In genomic region chr3:96477558-96477957, GRCm38 (mm10) we compare ENCODE assay signal across 24 mouse cellular contexts. TPM values are rescaled to one million over a fixed set of nuclear protein-coding genes. Genes with fewer than 3 reads are reported as not detected.
"Had no signal": no experiment of that assay in that cellular context is flagged by ENCODE, and none has a peak within 500 bp of the region (broad histone marks: within the 10 kb centered on the region; RNA-seq: fewer than 3 reads in every experiment).

No protein-coding gene starts in this region.

- DNase-seq: liver, embryonic 13.5 days; liver, postnatal 0 days; lung, adult 2 months; lung, postnatal 14 days; lung, postnatal 36 days; midbrain, embryonic 14.5 days; retina, postnatal 1 day; right cerebral cortex, adult 18-20 months; right cerebral cortex, postnatal 25 days; thymus, adult 18-20 months; thymus, postnatal 14 days; thymus, postnatal 36 days had no signal

- H3K36me3 ChIP-seq: liver, embryonic 13.5 days; liver, embryonic 15.5 days; lung, embryonic 15.5 days; midbrain, embryonic 12.5 days; neural tube, embryonic 13.5 days; neural tube, embryonic 15.5 days had no signal

- H3K9ac ChIP-seq: liver, embryonic 13.5 days; liver, embryonic 15.5 days; liver, postnatal 0 days; lung, embryonic 15.5 days; midbrain, embryonic 12.5 days; neural tube, embryonic 13.5 days; neural tube, embryonic 15.5 days had no signal

- ATAC-seq: liver, postnatal 0 days; lung, postnatal 0 days; midbrain, embryonic 16.5 days had no signal

- H3K9me3 ChIP-seq: liver, embryonic 13.5 days; liver, embryonic 15.5 days; lung, embryonic 15.5 days; midbrain, embryonic 12.5 days; neural tube, embryonic 13.5 days; neural tube, embryonic 15.5 days had no signal

- H3K27ac ChIP-seq: liver, embryonic 13.5 days; liver, embryonic 15.5 days; lung, embryonic 15.5 days; macrophage; midbrain, embryonic 12.5 days; neural tube, embryonic 13.5 days; neural tube, embryonic 15.5 days had no signal

- H3K4me2 ChIP-seq: liver, embryonic 13.5 days; liver, embryonic 15.5 days; lung, embryonic 15.5 days; midbrain, embryonic 12.5 days; neural tube, embryonic 13.5 days; neural tube, embryonic 15.5 days had no signal

- H3K4me3 ChIP-seq: liver, embryonic 13.5 days; liver, embryonic 15.5 days; lung, embryonic 15.5 days; megakaryocyte, embryonic 14.5 days; midbrain, embryonic 12.5 days; neural tube, embryonic 13.5 days; neural tube, embryonic 15.5 days had no signal

RNA-seq across cellular contexts. Expression of gene BC107364, which starts 25.5 kb away (rescaled TPM):
- polyA plus RNA-seq: liver, embryonic 13.5 days; liver, embryonic 15.5 days; liver, postnatal 0 days; lung, adult 2 months; macrophage; midbrain, embryonic 12.5 days; midbrain, embryonic 14.5 days; midbrain, embryonic 16.5 days; neural tube, embryonic 11.5 days; neural tube, embryonic 13.5 days; neural tube, embryonic 15.5 days; spleen, adult 2 months; stomach, embryonic 14.5 days had no signal

RNA-seq across cellular contexts. Expression of gene Hfe2, which starts 47.4 kb away (rescaled TPM):
- polyA plus RNA-seq: macrophage had no signal
